Mouse (Mus musculus): ENCODE measurements at regions not wholly inside any gene's neighbourhood (a gene's known extent, or its start where the extent isn't known, plus 50 kb on each side); places are given as distances from the start of the nearest gene placed in this dataset.

DNA sequence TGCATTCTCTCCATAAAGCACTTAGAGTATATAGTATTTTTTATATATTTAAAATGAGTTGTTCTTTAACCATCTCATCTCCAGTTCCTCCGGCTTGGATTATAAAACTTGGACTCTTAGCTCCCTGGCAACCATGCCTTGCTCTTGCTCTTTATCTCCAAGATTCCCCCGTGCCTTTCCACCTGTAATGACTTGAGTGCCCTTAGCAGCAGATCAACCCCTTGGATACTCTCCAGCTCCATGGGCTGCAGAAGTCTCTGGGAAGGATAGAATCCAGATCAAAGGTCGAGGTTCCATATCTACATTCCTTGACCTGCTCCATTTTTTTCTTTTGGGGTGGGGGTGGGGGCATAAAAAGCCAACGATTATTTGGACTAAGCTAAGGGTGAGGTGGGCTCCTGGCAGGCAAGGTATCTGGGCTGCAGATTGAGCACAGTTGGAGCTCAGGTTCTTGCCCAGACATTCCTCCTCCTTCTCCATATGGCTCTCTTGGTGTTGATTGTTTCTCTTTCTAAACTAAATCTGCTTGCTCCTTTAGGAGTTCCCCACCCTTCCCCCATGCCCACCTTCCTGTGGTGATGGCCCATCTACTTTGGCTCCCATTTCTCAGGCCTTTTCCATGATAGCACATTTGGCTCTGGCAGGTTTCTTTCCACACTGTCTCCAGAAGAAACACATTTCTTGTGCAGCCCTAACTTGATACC lies 460.9 kb downstream of the Epha4 start:
- H3K27ac ChIP-seq (ENCODE audit: low read depth, low read length): no peak overlapping the region
- no peaks in the 10 kb centered on the region for H3K27me3 ChIP-seq (ENCODE audit: control insufficient read depth, insufficient read depth, low read length)
- H3K9ac ChIP-seq (replicated peaks; ENCODE audit: low read depth, low read length): no peak overlapping the region
- H3K9me3 ChIP-seq (ENCODE audit: control insufficient read depth, low read length): no peaks in the 10 kb centered on the region
- no peak overlapping the region for H3K4me2 ChIP-seq (ENCODE audit: low read depth, low read length)
- H3K36me3 ChIP-seq (ENCODE audit: control insufficient read depth, insufficient read depth, low read length): no peaks in the 10 kb centered on the region
- no peak for ATAC-seq (ENCODE audit: low read depth)
- WGBS: 81% methylated on average over 4 of the region's 4 CpGs
- no peak overlapping the region for H3K4me3 ChIP-seq (ENCODE audit: low read depth, low read length)
- no peaks in the 10 kb centered on the region for H3K4me1 ChIP-seq (ENCODE audit: control insufficient read depth, insufficient read depth, low read length)

DNA sequence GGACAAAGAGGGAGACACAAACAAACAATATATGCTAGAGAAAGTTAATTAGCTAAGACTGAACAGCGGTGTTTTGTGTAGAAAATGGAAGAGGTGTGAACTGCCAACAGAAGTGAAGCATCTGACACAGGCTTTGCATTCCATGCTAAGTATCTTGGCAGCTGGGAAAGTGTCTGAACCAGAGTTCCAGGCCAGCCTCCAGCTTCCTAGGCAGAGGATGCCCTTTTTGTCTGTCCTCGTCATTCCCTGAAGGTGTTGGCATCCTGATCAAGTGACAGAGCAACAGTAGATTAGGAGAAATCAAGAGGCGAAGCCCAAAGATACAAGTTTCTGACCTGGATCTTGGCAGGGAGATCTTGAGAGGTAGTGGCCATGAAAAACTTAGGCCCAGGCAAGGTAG lies 452.4 kb downstream of the Epha4 start:
- no peaks in the 10 kb centered on the region for H3K36me3 ChIP-seq (ENCODE audit: control insufficient read depth, insufficient read depth, low read length)
- H3K4me2 ChIP-seq (ENCODE audit: low read depth, low read length): no peak overlapping the region
- no peak overlapping the region for H3K4me3 ChIP-seq (ENCODE audit: low read depth, low read length)
- no peaks in the 10 kb centered on the region for H3K4me1 ChIP-seq (ENCODE audit: control insufficient read depth, insufficient read depth, low read length)
- H3K27ac ChIP-seq (ENCODE audit: low read depth, low read length): no peak overlapping the region
- no peaks in the 10 kb centered on the region for H3K27me3 ChIP-seq (ENCODE audit: control insufficient read depth, insufficient read depth, low read length)
- H3K9me3 ChIP-seq (ENCODE audit: control insufficient read depth, low read length): no peaks in the 10 kb centered on the region
- H3K9ac ChIP-seq (replicated peaks; ENCODE audit: low read depth, low read length): no peak overlapping the region
- no peak for ATAC-seq (ENCODE audit: low read depth)
- WGBS: 87% methylated on average over 3 of the region's 3 CpGs

DNA sequence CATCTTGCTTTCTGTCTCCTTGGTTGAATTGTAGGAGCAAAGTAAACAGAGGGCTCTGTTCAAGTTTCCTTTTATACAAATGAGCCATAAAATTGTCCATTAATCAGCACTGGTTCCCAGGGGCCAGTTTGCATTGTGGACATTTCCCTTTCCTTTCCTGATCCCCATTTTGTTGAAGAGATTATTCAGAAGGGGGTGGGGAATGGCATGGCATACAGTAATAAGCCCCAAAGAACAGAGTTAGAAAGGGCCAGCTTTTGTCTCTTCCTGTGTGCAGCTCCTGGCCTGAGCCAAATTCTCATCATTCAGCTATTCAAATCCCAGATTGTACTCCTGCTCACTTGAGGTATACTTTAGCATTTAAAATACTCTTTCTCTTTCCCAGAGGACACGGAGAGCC lies 441.8 kb downstream of the Epha4 start:
- H3K4me3 ChIP-seq (ENCODE audit: low read depth, low read length): no peak overlapping the region
- no peak overlapping the region for H3K27ac ChIP-seq (ENCODE audit: low read depth, low read length)
- no peak; the same call in 1 of the 2 replicates for ATAC-seq (ENCODE audit: low read depth)
- no peak overlapping the region for H3K4me2 ChIP-seq (ENCODE audit: low read depth, low read length)
- no peak overlapping the region for H3K9ac ChIP-seq (replicated peaks; ENCODE audit: low read depth, low read length)
- no peaks in the 10 kb centered on the region for H3K36me3 ChIP-seq (ENCODE audit: control insufficient read depth, insufficient read depth, low read length)
- H3K4me1 ChIP-seq (ENCODE audit: control insufficient read depth, insufficient read depth, low read length): peaks cover 8% of the 10 kb centered on the region; the same call in 1 of the 2 replicates
- 30% methylated on average over 1 of the region's 1 CpGs for WGBS
- no peaks in the 10 kb centered on the region for H3K27me3 ChIP-seq (ENCODE audit: control insufficient read depth, insufficient read depth, low read length)
- no peaks in the 10 kb centered on the region for H3K9me3 ChIP-seq (ENCODE audit: control insufficient read depth, low read length)

DNA sequence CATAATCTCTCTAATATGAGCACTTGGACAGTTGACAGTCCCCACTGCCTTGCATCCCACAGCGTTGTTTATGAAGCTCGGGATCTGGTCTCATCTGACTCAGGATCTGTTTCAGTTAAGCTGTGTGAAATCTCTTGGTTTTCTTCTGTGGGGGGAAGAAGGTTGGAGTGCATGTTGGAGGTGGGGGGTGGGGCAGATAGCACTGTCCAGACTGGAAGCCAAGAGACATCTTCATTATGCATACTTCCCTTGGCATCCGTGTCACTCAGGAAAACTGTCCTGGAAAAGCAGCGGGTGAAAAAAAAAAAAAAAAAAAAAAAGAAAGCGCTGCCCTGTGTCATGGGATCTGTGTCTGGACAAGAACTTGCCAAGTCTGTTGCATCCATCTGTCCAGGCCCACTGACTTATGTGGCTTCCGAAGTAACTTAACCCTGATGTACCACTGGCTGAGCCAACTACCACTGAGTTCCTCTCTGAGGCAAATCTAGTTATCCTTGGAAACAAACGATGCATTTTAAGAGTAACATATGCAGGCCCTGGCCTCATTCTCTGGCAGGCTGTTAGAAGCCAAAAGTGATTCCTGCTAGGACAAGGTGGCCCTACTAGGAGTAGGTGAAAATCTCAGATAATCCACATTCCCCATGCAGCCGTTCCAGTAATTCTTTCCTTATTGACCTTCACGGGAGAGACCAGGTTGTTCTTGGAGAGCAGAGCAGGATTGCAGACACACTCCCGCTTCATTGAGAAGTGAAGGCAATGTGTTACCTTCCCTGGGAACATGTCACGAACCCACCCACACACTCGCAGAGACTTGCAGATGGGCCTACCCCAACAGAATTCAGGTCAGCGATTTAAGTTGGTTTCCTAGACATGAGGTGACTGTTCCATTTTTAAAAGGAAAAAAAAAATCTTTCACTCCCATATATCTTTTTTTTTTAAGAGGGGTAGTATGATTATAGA lies 439.7 kb downstream of the Epha4 start:
- no peak overlapping the region for H3K27ac ChIP-seq (ENCODE audit: low read depth, low read length)
- H3K4me2 ChIP-seq (ENCODE audit: low read depth, low read length): no peak overlapping the region
- peaks cover 8% of the 10 kb centered on the region; the same call in 1 of the 2 replicates for H3K4me1 ChIP-seq (ENCODE audit: control insufficient read depth, insufficient read depth, low read length)
- H3K27me3 ChIP-seq (ENCODE audit: control insufficient read depth, insufficient read depth, low read length): no peaks in the 10 kb centered on the region
- 85% methylated on average over 13 of the region's 13 CpGs for WGBS
- H3K9ac ChIP-seq (replicated peaks; ENCODE audit: low read depth, low read length): no peak overlapping the region
- no peaks in the 10 kb centered on the region for H3K9me3 ChIP-seq (ENCODE audit: control insufficient read depth, low read length)
- no peak for ATAC-seq (ENCODE audit: low read depth)
- no peaks in the 10 kb centered on the region for H3K36me3 ChIP-seq (ENCODE audit: control insufficient read depth, insufficient read depth, low read length)
- no peak overlapping the region for H3K4me3 ChIP-seq (ENCODE audit: low read depth, low read length)

DNA sequence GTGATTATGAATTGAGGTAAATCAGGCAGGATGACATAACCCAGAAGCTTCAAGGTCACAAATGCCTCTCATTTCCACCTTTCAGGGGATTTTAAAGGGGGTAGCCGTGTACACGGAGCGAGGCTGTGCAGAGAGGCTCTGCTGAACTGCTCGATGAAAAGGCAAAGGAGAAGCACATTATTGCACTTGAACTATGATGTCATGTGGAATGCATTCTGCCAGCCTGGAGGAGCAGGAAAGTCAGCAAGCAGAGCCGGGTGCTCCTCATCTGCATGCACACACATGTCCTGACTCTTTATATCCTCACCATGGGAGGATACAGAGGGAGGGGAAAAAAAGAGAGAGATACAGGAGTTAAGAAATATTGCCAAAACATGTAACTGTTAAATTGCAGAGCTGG lies 434.1 kb downstream of the Epha4 start:
- H3K9ac ChIP-seq (replicated peaks; ENCODE audit: low read depth, low read length): no peak overlapping the region
- no peak overlapping the region for H3K4me3 ChIP-seq (ENCODE audit: low read depth, low read length)
- no peaks in the 10 kb centered on the region for H3K36me3 ChIP-seq (ENCODE audit: control insufficient read depth, insufficient read depth, low read length)
- H3K27me3 ChIP-seq (ENCODE audit: control insufficient read depth, insufficient read depth, low read length): no peaks in the 10 kb centered on the region
- WGBS: 31% methylated on average over 5 of the region's 5 CpGs
- H3K9me3 ChIP-seq (ENCODE audit: control insufficient read depth, low read length): no peaks in the 10 kb centered on the region
- ATAC-seq (ENCODE audit: low read depth): no peak
- H3K4me2 ChIP-seq (ENCODE audit: low read depth, low read length): no peak overlapping the region
- no peak overlapping the region for H3K27ac ChIP-seq (ENCODE audit: low read depth, low read length)
- 0 out of 2 replicates have a peak, but pooled peaks cover 3% of the 10 kb centered on the region for H3K4me1 ChIP-seq (ENCODE audit: control insufficient read depth, insufficient read depth, low read length)

DNA sequence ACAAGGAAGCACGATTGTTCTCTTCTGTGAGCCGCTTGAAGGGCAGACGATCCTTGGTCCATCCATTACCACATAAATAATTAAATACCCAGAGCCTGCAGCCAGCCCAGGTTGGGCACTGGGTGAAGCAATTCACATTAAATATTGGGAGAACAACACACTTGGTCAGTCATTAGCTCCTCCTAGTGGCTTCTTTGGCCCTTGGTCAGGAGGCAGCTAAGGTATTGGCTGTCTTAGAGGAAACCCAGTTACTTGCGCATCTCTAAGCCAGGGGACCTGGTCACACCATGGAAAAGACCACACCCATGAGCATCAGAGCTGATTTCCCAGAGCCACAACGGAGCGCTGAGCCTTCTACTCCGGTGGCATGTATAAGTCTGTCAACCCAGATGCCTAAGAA lies 433.2 kb downstream of the Epha4 start:
- Histone ChIP-seq H3K9me3 (ENCODE audit: control insufficient read depth, low read length) (no peaks in the 10 kb centered on the region), H3K27me3 (ENCODE audit: control insufficient read depth, insufficient read depth, low read length) (no peaks in the 10 kb centered on the region), H3K27ac (ENCODE audit: low read depth, low read length) (no peak overlapping the region), H3K4me2 (ENCODE audit: low read depth, low read length) (no peak overlapping the region), H3K4me1 (ENCODE audit: control insufficient read depth, insufficient read depth, low read length) (0 out of 2 replicates have a peak, but pooled peaks cover 3% of the 10 kb centered on the region), H3K9ac (replicated peaks; ENCODE audit: low read depth, low read length) (no peak overlapping the region), H3K4me3 (ENCODE audit: low read depth, low read length) (no peak overlapping the region), H3K36me3 (ENCODE audit: control insufficient read depth, insufficient read depth, low read length) (no peaks in the 10 kb centered on the region)
- WGBS: 41% methylated on average over 7 of the region's 7 CpGs
- no peak for ATAC-seq (ENCODE audit: low read depth)

DNA sequence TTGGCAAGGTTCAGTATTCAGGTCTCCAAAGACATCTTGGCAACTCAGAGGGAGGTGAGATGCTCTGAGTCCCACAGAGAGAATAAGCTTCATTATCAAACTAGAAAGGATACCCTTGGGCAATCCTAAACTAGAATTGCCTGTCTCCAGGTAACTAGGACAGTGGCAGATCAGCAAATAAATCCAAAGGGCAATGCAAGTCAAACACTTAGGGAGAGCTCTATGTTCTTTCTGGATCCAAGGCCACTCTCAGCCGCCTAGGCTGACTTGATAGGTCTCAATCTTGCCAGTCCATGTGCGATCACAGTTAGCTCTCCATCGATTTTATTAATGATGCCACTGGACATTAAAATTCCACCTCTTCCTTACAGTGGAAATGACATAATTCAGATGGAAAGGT lies 432.5 kb downstream of the Epha4 start:
- no peaks in the 10 kb centered on the region for H3K27me3 ChIP-seq (ENCODE audit: control insufficient read depth, insufficient read depth, low read length)

DNA sequence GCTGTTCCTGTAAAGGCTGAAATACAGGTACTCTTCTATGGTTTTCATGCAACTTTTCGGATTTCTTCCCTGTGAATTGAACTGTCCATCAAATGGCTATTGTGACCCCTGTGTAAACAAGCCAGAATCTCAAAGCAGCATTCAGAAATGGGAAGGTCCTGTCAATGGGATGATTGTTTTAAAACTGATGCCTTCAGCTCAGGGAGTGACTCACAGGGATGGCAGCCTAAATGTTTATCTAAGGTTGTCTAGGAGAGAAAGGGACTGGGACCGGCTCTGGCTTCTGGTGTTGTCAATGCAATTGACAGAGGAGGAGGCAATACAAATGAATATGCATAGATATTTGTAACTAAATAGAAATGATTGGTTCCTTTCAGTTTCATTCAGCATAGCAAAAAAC lies 421.3 kb downstream of the Epha4 start:
- Histone ChIP-seq H3K9me3 (ENCODE audit: control insufficient read depth, low read length) (no peaks in the 10 kb centered on the region), H3K4me2 (ENCODE audit: low read depth, low read length) (no peak overlapping the region)
- 44% methylated on average over 2 of the region's 2 CpGs for WGBS

More for the DNA sequence above, 432.5 kb downstream of the Epha4 start:
- H3K36me3 ChIP-seq (ENCODE audit: control insufficient read depth, insufficient read depth, low read length): no peaks in the 10 kb centered on the region
- 79% methylated on average over 3 of the region's 3 CpGs for WGBS
- no peak overlapping the region for H3K4me3 ChIP-seq (ENCODE audit: low read depth, low read length)
- H3K9me3 ChIP-seq (ENCODE audit: control insufficient read depth, low read length): no peaks in the 10 kb centered on the region
- H3K4me1 ChIP-seq (ENCODE audit: control insufficient read depth, insufficient read depth, low read length): 0 out of 2 replicates have a peak, but pooled peaks cover 3% of the 10 kb centered on the region
- H3K27ac ChIP-seq (ENCODE audit: low read depth, low read length): no peak overlapping the region
- H3K4me2 ChIP-seq (ENCODE audit: low read depth, low read length): no peak overlapping the region
- H3K9ac ChIP-seq (replicated peaks; ENCODE audit: low read depth, low read length): no peak overlapping the region
- ATAC-seq (ENCODE audit: low read depth): no peak

DNA sequence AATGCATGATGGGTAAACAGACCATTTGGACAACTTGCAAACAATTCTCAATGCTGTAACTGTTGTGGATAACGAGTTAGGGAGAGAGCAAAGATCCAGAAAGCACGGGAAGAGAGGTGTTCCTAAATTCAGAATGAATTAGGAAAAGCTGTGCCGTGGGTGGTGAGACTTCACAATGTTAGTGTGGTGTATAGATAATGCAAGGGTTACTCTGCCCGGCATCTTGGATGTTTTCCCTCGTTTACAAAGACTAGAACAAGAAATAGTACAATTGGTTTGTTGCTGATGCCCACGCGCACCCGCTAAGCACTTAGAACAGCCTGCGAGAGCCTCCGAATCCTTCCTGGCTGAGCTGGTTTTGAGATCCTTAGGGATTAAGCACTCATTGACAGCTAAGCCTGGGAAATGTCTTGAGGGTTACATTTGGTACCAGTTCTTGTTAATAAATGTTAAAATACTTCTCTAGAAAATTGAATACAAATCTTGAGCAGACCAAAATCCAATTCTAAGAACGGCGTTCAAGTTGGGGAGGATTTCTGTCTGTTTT lies 413.1 kb downstream of the Epha4 start:
- WGBS: 58% methylated on average over 12 of the region's 12 CpGs
- H3K27ac ChIP-seq (ENCODE audit: low read depth, low read length): no peak overlapping the region
- ATAC-seq (ENCODE audit: low read depth): no peak
- no peak overlapping the region for H3K4me2 ChIP-seq (ENCODE audit: low read depth, low read length)
- H3K4me1 ChIP-seq (ENCODE audit: control insufficient read depth, insufficient read depth, low read length): no peaks in the 10 kb centered on the region
- H3K9ac ChIP-seq (replicated peaks; ENCODE audit: low read depth, low read length): no peak overlapping the region
- no peaks in the 10 kb centered on the region for H3K9me3 ChIP-seq (ENCODE audit: control insufficient read depth, low read length)
- H3K4me3 ChIP-seq (ENCODE audit: low read depth, low read length): no peak overlapping the region
- no peaks in the 10 kb centered on the region for H3K27me3 ChIP-seq (ENCODE audit: control insufficient read depth, insufficient read depth, low read length)
- H3K36me3 ChIP-seq (ENCODE audit: control insufficient read depth, insufficient read depth, low read length): no peaks in the 10 kb centered on the region

More for the DNA sequence above, 421.3 kb downstream of the Epha4 start:
- Histone ChIP-seq H3K9ac (replicated peaks; ENCODE audit: low read depth, low read length) (no peak overlapping the region), H3K27me3 (ENCODE audit: control insufficient read depth, insufficient read depth, low read length) (no peaks in the 10 kb centered on the region), H3K4me1 (ENCODE audit: control insufficient read depth, insufficient read depth, low read length) (no peaks in the 10 kb centered on the region), H3K36me3 (ENCODE audit: control insufficient read depth, insufficient read depth, low read length) (no peaks in the 10 kb centered on the region), H3K4me3 (ENCODE audit: low read depth, low read length) (no peak overlapping the region), H3K27ac (ENCODE audit: low read depth, low read length) (no peak overlapping the region)
- no peak for ATAC-seq (ENCODE audit: low read depth)
